Mouse (Mus musculus) left cerebral cortex, adult 18-20 months (tissue): Measurements from ENCODE around the gene 3830406C13Rik. TPM values are rescaled to one million over a fixed set of nuclear protein-coding genes. Genes with fewer than 3 reads are reported as not detected.
"Not testable (repeated sequence)": the region's sequence is repeated elsewhere in the genome, so short reads cannot be mapped to it uniquely, and the experiment has no call there.

Experiments used
- DNase-seq, 2 experiments: peaks; one replicate each; pipeline ENCODE4 v3.0.0; 2021 to 2022; ENCODE audit warnings: low spot score in 2 of 2, mixed read lengths in 1 of 2
- long read RNA-seq, 2 experiments: library from polyadenylated mRNA; stranded (forward); transcript quantifications; one replicate each; pipeline ENCODE4 v2.0.0; 2021
- total RNA-seq, 2 experiments: library from RNA; stranded (reverse); gene quantifications; 2 replicates each; pipeline ENCODE4 v1.2.3; 2021

Gene 3830406C13Rik
- 10 to 100 TPM; 29.1 to 29.2 TPM for total RNA-seq
- long read RNA-seq, experiment 1, transcript 3830406C13Rik-206 (5 exons, 2,292 nt): minor isoform, 11 of 52 reads
- long read RNA-seq, experiment 1, transcript 3830406C13Rik-202 (5 exons, 2,452 nt): major isoform, 19 of 52 reads
- long read RNA-seq, experiment 1, partial matches to known transcripts: 1 of 52 reads
- long read RNA-seq, experiment 1, other reads (novel, unspliced or antisense): 13 of 52 reads
- long read RNA-seq, experiment 2, transcript 3830406C13Rik-202 (5 exons, 2,452 nt): major isoform, 12 of 35 reads
- long read RNA-seq, experiment 2, partial matches to known transcripts: 2 of 35 reads
- long read RNA-seq, experiment 2, other reads (novel, unspliced or antisense): 9 of 35 reads

- DNase-seq: peak; percentile 84 to 90
These were observed at the start of gene 3830406C13Rik for GRCm38 (mm10) chr14:12284141-12284912. TSS of gene 3830406C13Rik (plus strand) at chr14:12284173.

- no peak for DNase-seq
These were observed 40.2 kb upstream of the 3830406C13Rik start for GRCm38 (mm10) chr14:12243726-12244125.

GRCm38 (mm10) chr14:12276031-12276430 is 7.9 kb upstream of the 3830406C13Rik start:
- DNase-seq: no peak

- no peak for DNase-seq
These were observed 332 bp upstream of the 3830406C13Rik start, which contains the start of gene Gm49355 for GRCm38 (mm10) chr14:12283641-12284040. TSS of gene Gm49355 (plus strand) at chr14:12283976.

- not testable (repeated sequence) for DNase-seq
These were observed 5.8 kb downstream of the 3830406C13Rik start for GRCm38 (mm10) chr14:12289747-12290146.

- DNase-seq: peak; percentile 74 to 83
These were observed 12.4 kb downstream of the 3830406C13Rik start for GRCm38 (mm10) chr14:12296391-12296790.

GRCm38 (mm10) chr14:12299171-12299570 is 15.2 kb downstream of the 3830406C13Rik start:
- DNase-seq: no peak

- DNase-seq: no peak
These were observed 15.7 kb downstream of the 3830406C13Rik start for GRCm38 (mm10) chr14:12299654-12300053.

- no peak for DNase-seq
These were observed 16.3 kb downstream of the 3830406C13Rik start for GRCm38 (mm10) chr14:12300275-12300674.

- peak; percentile 15 to 34 for DNase-seq
These were observed 16.7 kb downstream of the 3830406C13Rik start for GRCm38 (mm10) chr14:12300677-12301076.

- no peak for DNase-seq
These were observed 19.1 kb downstream of the 3830406C13Rik start for GRCm38 (mm10) chr14:12303106-12303505.

GRCm38 (mm10) chr14:12333622-12334021 is 49.6 kb downstream of the 3830406C13Rik start:
- DNase-seq: peak in 1 of 2 experiments; percentile 1

- no peak for DNase-seq
These were observed 51.0 kb downstream of the 3830406C13Rik start for GRCm38 (mm10) chr14:12334925-12335324.

- no peak for DNase-seq
These were observed 53.5 kb downstream of the 3830406C13Rik start for GRCm38 (mm10) chr14:12337421-12337997.

- DNase-seq: peak in 1 of 2 experiments; percentile 24
These were observed 54.2 kb downstream of the 3830406C13Rik start for GRCm38 (mm10) chr14:12337998-12338809.

- no peak for DNase-seq
These were observed 55.0 kb downstream of the 3830406C13Rik start for GRCm38 (mm10) chr14:12338811-12339565.

- peak in 1 of 2 experiments; percentile 16 for DNase-seq
These were observed 56.5 kb downstream of the 3830406C13Rik start for GRCm38 (mm10) chr14:12340238-12341074.

- peak in 1 of 2 experiments; percentile 24 for DNase-seq
These were observed 57.3 kb downstream of the 3830406C13Rik start for GRCm38 (mm10) chr14:12341075-12341788.
